Mouse (Mus musculus) heart, embryonic 15.5 days (tissue): Measurements from ENCODE around the gene Foxred1. TPM values are rescaled to one million over a fixed set of nuclear protein-coding genes. Genes with fewer than 3 reads are reported as not detected.

Experiments used
- ATAC-seq: fragments of 200-750 bp; cut with Nextera tagmentation; replicated peaks from 2 replicates; pipeline ENCODE4 v1.8.0; 2017; ENCODE audit warnings: low read depth, moderate TSS enrichment; ENCODE audit not compliant: insufficient number of reproducible peaks, insufficient read depth, low FRiP score
- H3K27ac ChIP-seq: fragments of 300-500 bp; sonication (generic); 2 replicates; pipeline ENCODE4 v1.5.1; 2015; ENCODE audit warnings: mild to moderate bottlenecking, inconsistent platforms
- H3K27me3 ChIP-seq: fragments of 300-500 bp; sonication (generic); 2 replicates; pipeline ENCODE4 v1.6.1; 2015; ENCODE audit warnings: inconsistent platforms
- H3K36me3 ChIP-seq: fragments of 300-500 bp; sonication (generic); 2 replicates; pipeline ENCODE4 v1.6.1; 2015; ENCODE audit warnings: mild to moderate bottlenecking, inconsistent platforms
- H3K4me1 ChIP-seq: fragments of 300-500 bp; sonication (generic); replicated peaks from 2 replicates; pipeline ENCODE4 v1.6.1; 2015; ENCODE audit warnings: inconsistent platforms
- H3K4me2 ChIP-seq: fragments of 300-500 bp; sonication (generic); 2 replicates; pipeline ENCODE4 v1.6.1; 2015; ENCODE audit warnings: inconsistent platforms, mild to moderate bottlenecking, moderate library complexity
- H3K4me3 ChIP-seq: fragments of 300-500 bp; sonication (generic); 2 replicates; pipeline ENCODE4 v1.5.1; 2015; ENCODE audit warnings: mild to moderate bottlenecking, inconsistent platforms
- H3K9ac ChIP-seq: fragments of 300-500 bp; sonication (generic); 2 replicates; pipeline ENCODE4 v1.6.1; 2015; ENCODE audit warnings: mild to moderate bottlenecking, inconsistent platforms
- H3K9me3 ChIP-seq: fragments of 300-500 bp; sonication (generic); replicated peaks from 2 replicates; pipeline ENCODE4 v1.6.1; 2016; ENCODE audit warnings: inconsistent platforms
- WGBS: fragments of 180-500 bp; shearing (Covaris S2); methylation state at CpG from one replicate; pipeline ENCODE4 v1.1.7; 2015; ENCODE audit warnings: mixed read lengths; 5-methylcytosine and 5-hydroxymethylcytosine counted together
- polyA plus RNA-seq: library from polyadenylated mRNA; unstranded; fragments of >200 nt; fragmentation: Nextera tagmentation; extraction: Ambion mirVana; gene quantifications from 2 replicates; pipeline ENCODE4 v1.2.1, GENCODE M21; 2015

The Foxred1 gene
- polyA plus RNA-seq, 1 experiment from 2014 or later = 67.0 TPM

- 31% methylated on average over 3 of the region's 3 CpGs for whole genome bisulfite sequencing
- H3K36me3 ChIP-seq = peaks cover 10% of the 10 kb centered on the region; the same call in 1 of the 2 replicates
- H3K9me3 ChIP-seq = no peaks in the 10 kb centered on the region
- no peak for ATAC-seq
- H3K4me2 ChIP-seq = no peak overlapping the region
- H3K27me3 ChIP-seq = no peaks in the 10 kb centered on the region
- no peak overlapping the region for H3K27ac ChIP-seq
- no peaks in the 10 kb centered on the region for H3K4me1 ChIP-seq
- no peak overlapping the region for H3K4me3 ChIP-seq
- H3K9ac ChIP-seq = no peak overlapping the region
Observed at GRCm38 (mm10) chr9:35166144-35166797, 44.6 kb downstream of the Foxred1 start.

GRCm38 (mm10) chr9:35164142-35164874 is 46.5 kb downstream of the Foxred1 start:
- Histone ChIP-seq H3K27ac (no peak overlapping the region), H3K9me3 (no peaks in the 10 kb centered on the region), H3K4me1 (no peaks in the 10 kb centered on the region), H3K9ac (no peak overlapping the region), H3K4me2 (no peak overlapping the region), H3K27me3 (no peaks in the 10 kb centered on the region), H3K4me3 (no peak overlapping the region), H3K36me3 (no peaks in the 10 kb centered on the region)
- WGBS = 62% methylated on average over 5 of the region's 5 CpGs
- no peak for ATAC-seq

DNA sequence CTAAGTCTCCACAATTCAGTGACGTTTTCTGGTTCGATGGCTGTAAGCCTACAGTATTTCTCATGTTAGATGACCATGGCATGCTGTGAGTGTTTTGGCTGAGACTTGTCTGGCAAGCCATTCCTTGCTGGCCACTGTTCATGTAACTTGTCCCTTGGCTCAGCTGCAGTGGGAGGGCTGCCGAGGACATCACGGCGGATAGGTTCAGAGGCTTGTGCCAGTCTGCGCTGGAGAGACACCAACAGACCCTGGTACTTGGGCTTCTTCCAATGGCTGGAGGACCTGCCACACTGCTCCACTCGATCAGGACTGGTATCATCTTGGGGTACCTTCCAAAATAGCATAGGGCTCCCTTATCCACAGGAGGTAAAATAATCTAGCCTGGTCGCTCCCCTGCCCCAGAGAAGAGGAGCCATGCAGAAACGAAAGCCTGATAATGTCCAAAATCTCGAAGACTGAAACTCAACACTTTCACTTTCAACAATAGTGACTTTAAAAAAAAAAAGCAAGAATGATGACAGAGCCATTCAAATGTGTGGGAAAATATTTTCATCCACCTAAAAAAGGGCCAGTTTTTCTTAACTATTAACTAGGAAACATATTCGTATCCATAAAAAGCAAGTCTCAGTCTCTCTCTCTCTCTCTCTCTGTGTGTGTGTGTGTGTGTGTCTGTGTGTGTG is 47.7 kb downstream of the Foxred1 start:
- ATAC-seq = no peak
- 75% methylated on average over 11 of the region's 11 CpGs for WGBS

DNA sequence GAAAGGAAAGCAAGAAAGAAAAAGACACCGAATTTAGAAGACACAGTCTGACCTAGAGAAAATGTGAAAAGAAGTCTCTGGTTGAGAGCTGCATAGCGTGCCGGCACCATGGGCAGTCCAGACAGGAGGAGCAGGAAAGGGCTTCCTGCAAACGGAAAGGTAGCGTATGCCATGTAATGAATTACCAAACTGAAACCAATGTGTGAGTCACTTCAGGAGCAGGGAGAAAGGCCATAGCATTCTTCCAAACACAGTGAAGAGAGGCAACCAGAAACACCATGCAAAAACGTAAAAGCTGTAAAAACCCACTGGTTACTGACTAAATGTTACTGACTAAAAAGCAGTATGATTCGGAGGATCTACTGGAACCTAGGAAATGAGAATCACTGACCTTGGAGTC is 49.1 kb downstream of the Foxred1 start:
- H3K4me1 ChIP-seq = 0 out of 2 replicates have a peak, but pooled peaks cover 2% of the 10 kb centered on the region
- no peaks in the 10 kb centered on the region for H3K27me3 ChIP-seq
- H3K27ac ChIP-seq = no peak overlapping the region
- WGBS = 85% methylated on average over 7 of the region's 7 CpGs
- no peak overlapping the region for H3K9ac ChIP-seq
- H3K4me3 ChIP-seq = no peak overlapping the region
- no peaks in the 10 kb centered on the region for H3K36me3 ChIP-seq
- H3K4me2 ChIP-seq = no peak overlapping the region
- no peak for ATAC-seq
- H3K9me3 ChIP-seq = no peaks in the 10 kb centered on the region

More for the DNA sequence above, 47.7 kb downstream of the Foxred1 start:
- Histone ChIP-seq H3K4me2 (no peak overlapping the region), H3K9ac (no peak overlapping the region), H3K36me3 (no peaks in the 10 kb centered on the region), H3K27me3 (no peaks in the 10 kb centered on the region), H3K27ac (no peak overlapping the region), H3K4me3 (no peak overlapping the region), H3K9me3 (no peaks in the 10 kb centered on the region), H3K4me1 (no peaks in the 10 kb centered on the region)

- Histone ChIP-seq H3K9ac (no peak overlapping the region), H3K27ac (no peak overlapping the region), H3K4me1 (0 out of 2 replicates have a peak, but pooled peaks cover 7% of the 10 kb centered on the region), H3K9me3 (no peaks in the 10 kb centered on the region), H3K4me2 (no peak overlapping the region), H3K4me3 (no peak overlapping the region), H3K36me3 (no peaks in the 10 kb centered on the region), H3K27me3 (no peaks in the 10 kb centered on the region)
- 73% methylated on average over 2 of the region's 2 CpGs for WGBS
- ATAC-seq = no peak
Observed at GRCm38 (mm10) chr9:35160662-35161061, 50.2 kb downstream of the Foxred1 start.

DNA sequence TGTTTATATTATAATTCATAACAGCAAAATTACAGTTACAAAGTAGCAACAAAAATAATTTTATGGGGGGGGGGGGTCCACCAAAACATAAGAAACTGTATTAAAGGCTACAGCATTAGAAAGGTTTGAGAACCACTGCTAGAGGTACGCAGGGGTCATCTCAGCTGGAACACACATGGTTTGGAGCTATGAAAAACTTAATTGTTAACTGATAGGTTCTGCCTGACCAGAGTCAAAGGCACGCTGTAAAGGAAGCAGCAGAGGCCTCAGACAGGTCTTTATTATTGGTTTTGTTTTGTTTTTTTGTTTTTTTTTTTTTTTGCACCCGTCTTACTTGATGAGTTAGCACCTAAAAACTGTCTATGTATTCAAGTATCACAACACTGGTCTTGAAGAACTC is 52.4 kb downstream of the Foxred1 start:
- H3K4me3 ChIP-seq = no peak overlapping the region
- no peak overlapping the region for H3K4me2 ChIP-seq
- H3K27me3 ChIP-seq = no peaks in the 10 kb centered on the region
- H3K4me1 ChIP-seq = 0 out of 2 replicates have a peak, but pooled peaks cover 7% of the 10 kb centered on the region
- no peaks in the 10 kb centered on the region for H3K36me3 ChIP-seq
- no peak for ATAC-seq
- no peaks in the 10 kb centered on the region for H3K9me3 ChIP-seq
- WGBS = 85% methylated on average over 3 of the region's 3 CpGs
- no peak overlapping the region for H3K9ac ChIP-seq
- no peak overlapping the region for H3K27ac ChIP-seq

DNA sequence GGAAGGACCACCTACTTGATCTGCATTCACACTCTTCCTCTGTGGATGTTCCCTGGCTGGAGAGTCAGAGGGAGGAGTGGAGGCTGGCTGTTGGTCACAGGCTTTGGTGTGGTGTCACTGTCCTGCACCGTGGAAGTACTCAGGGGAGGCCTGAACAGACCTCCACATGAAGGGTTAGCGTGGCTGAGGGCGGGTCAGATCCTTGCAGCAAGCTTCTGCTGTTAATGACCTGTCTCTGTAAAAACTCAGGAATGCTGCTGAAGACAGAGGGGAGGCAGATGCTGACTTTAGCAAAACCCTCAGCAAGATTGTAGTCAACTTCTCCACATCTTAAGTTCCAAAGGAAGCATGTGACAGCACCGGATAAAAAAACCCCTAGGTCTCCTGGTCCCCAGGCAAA is 54.0 kb downstream of the Foxred1 start:
- Histone ChIP-seq H3K4me3 (no peak overlapping the region), H3K4me1 (0 out of 2 replicates have a peak, but pooled peaks cover 7% of the 10 kb centered on the region), H3K9ac (no peak overlapping the region), H3K27me3 (no peaks in the 10 kb centered on the region), H3K36me3 (no peaks in the 10 kb centered on the region), H3K9me3 (no peaks in the 10 kb centered on the region), H3K27ac (peak overlapping the region; percentile 51; the same call in 1 of the 2 replicates), H3K4me2 (no peak overlapping the region)
- 73% methylated on average over 4 of the region's 4 CpGs for WGBS
- ATAC-seq = no peak

DNA sequence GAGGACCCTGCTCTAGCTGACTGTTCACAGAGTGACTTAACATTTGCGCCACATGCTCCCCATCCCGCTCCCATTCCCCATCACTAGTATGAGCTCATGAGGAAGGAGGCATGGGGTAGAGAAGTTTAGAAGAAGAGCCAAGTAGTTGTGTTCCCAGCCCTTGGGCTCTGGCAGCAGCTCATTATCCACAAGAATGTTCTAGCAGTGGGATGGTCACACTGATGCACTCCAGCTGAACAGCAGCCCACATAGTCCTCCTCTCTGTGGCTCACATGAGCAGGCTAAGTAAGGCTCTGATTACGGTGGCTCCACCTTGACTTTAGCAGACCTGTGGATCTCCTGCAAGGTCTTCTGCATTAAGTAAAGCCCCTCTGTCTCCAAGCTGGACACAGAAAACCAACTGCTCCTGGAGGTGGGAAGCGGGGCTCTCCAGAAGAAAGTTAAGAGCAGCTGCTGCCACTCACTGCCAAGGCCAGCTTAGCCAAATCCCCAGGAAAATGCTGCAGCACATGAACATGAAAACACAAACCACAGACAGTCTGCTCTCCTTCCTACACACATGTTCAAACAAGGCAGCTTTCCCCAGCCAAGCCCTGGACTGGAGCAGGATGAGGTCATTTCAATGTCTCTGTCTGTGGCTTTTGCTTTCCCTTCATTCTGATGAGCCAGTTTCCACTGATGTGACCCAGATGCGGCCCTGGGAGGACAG is 54.7 kb downstream of the Foxred1 start:
- Histone ChIP-seq H3K4me3 (no peak overlapping the region), H3K27me3 (no peaks in the 10 kb centered on the region), H3K27ac (peak overlapping the region; percentile 51), H3K4me1 (0 out of 2 replicates have a peak, but pooled peaks cover 7% of the 10 kb centered on the region), H3K9ac (no peak overlapping the region), H3K4me2 (no peak overlapping the region), H3K9me3 (no peaks in the 10 kb centered on the region), H3K36me3 (no peaks in the 10 kb centered on the region)
- ATAC-seq = no peak
- 73% methylated on average over 5 of the region's 5 CpGs for WGBS

Other genes starting within 250 kb of the Foxred1 start
- gene St3gal4, start 91.8 kb downstream of the Foxred1 start, polyA plus RNA-seq = 22.3 and 23.0 TPM in 2 replicates
- 54.6 and 63.0 TPM in 2 replicates for gene Dcps, start 35.0 kb downstream of the Foxred1 start, polyA plus RNA-seq
- gene Srpr, start 10.9 kb downstream of the Foxred1 start, polyA plus RNA-seq = 89.5 and 96.8 TPM in 2 replicates
- gene Tirap, start 10.8 kb downstream of the Foxred1 start, polyA plus RNA-seq = 7.6 and 9.8 TPM in 2 replicates
- 23.2 and 26.3 TPM in 2 replicates for gene Fam118b, start 56.8 kb upstream of the Foxred1 start, polyA plus RNA-seq
- gene Rpusd4, start 56.8 kb upstream of the Foxred1 start, polyA plus RNA-seq = 20.2 and 23.4 TPM in 2 replicates
- 6.8 and 7.5 TPM in 2 replicates for gene Cdon, start 210.1 kb upstream of the Foxred1 start, polyA plus RNA-seq